Comparison of ENCODE assay signal across 12 mouse cellular contexts in genomic region chr12:84709842-84710439, GRCm38 (mm10). TPM values are rescaled to one million over a fixed set of nuclear protein-coding genes. Genes with fewer than 3 reads are reported as not detected.
DNase-seq lines count a peak whose midpoint lies in the region; ATAC-seq and TF ChIP-seq lines count a peak whose summit lies in the region.
"Had no signal": no experiment of that assay in that cellular context is flagged by ENCODE, and none has a peak within 500 bp of the region (broad histone marks: within the 10 kb centered on the region; RNA-seq: fewer than 3 reads in every experiment).

No protein-coding gene starts in this region.

- no peak overlapping the region for H3K9ac ChIP-seq in kidney, embryonic 14.5 days (ENCODE audit: low read depth, low read length)
- no peak overlapping the region for H3K9ac ChIP-seq in limb, embryonic 14.5 days (ENCODE audit: low read depth, low read length, severe bottlenecking)
- H3K9ac ChIP-seq in hindbrain, embryonic 12.5 days: no peak overlapping the region
- H3K9ac ChIP-seq: embryonic facial prominence, embryonic 15.5 days; heart, embryonic 15.5 days; limb, embryonic 12.5 days; neural tube, embryonic 12.5 days had no signal

- H3K4me3 ChIP-seq in kidney, embryonic 14.5 days (ENCODE audit: low read length): no peak overlapping the region
- H3K4me3 ChIP-seq in limb, embryonic 14.5 days (replicated peaks; ENCODE audit: low read length): no peak overlapping the region
- H3K4me3 ChIP-seq in hindbrain, embryonic 12.5 days: no peak overlapping the region
- no peak overlapping the region for H3K4me3 ChIP-seq in forebrain, embryonic 10.5 days
- H3K4me3 ChIP-seq: embryonic facial prominence, embryonic 15.5 days; heart, embryonic 15.5 days; limb, embryonic 12.5 days; neural tube, embryonic 12.5 days had no signal

- 28% methylated on average over 14 of the region's 14 CpGs for WGBS in kidney, embryonic 14.5 days
- WGBS in limb, embryonic 14.5 days: 21% methylated on average over 14 of the region's 14 CpGs
- WGBS in hindbrain, embryonic 12.5 days: 43% methylated on average over 14 of the region's 14 CpGs
- WGBS in forebrain, embryonic 10.5 days: 30% methylated on average over 14 of the region's 14 CpGs

- no peaks in the 10 kb centered on the region for H3K36me3 ChIP-seq in kidney, embryonic 14.5 days (ENCODE audit: control insufficient read depth, insufficient read depth, low read length)
- no peaks in the 10 kb centered on the region for H3K36me3 ChIP-seq in limb, embryonic 14.5 days (ENCODE audit: control insufficient read depth, insufficient read depth, low read length)
- no peaks in the 10 kb centered on the region for H3K36me3 ChIP-seq in hindbrain, embryonic 12.5 days
- no peaks in the 10 kb centered on the region for H3K36me3 ChIP-seq in forebrain, embryonic 10.5 days (replicated peaks)
- H3K36me3 ChIP-seq: embryonic facial prominence, embryonic 15.5 days; heart, embryonic 15.5 days; limb, embryonic 12.5 days; neural tube, embryonic 12.5 days had no signal

- H3K9me3 ChIP-seq in kidney, embryonic 14.5 days (ENCODE audit: control insufficient read depth, low read length): no peaks in the 10 kb centered on the region
- no peaks in the 10 kb centered on the region for H3K9me3 ChIP-seq in limb, embryonic 14.5 days (ENCODE audit: control insufficient read depth, low read length)
- no peaks in the 10 kb centered on the region for H3K9me3 ChIP-seq in hindbrain, embryonic 12.5 days (replicated peaks)
- no peaks in the 10 kb centered on the region for H3K9me3 ChIP-seq in forebrain, embryonic 10.5 days
- H3K9me3 ChIP-seq: embryonic facial prominence, embryonic 15.5 days; heart, embryonic 15.5 days; limb, embryonic 12.5 days; neural tube, embryonic 12.5 days had no signal

- no peaks in the 10 kb centered on the region for H3K27me3 ChIP-seq in kidney, embryonic 14.5 days (ENCODE audit: control insufficient read depth, insufficient read depth, low read length)
- no peaks in the 10 kb centered on the region for H3K27me3 ChIP-seq in limb, embryonic 14.5 days (ENCODE audit: control insufficient read depth, insufficient read depth, low read length)
- H3K27me3 ChIP-seq in hindbrain, embryonic 12.5 days: no peaks in the 10 kb centered on the region
- no peaks in the 10 kb centered on the region; the same call in 1 of the 2 replicates for H3K27me3 ChIP-seq in forebrain, embryonic 10.5 days (ENCODE audit: poor library complexity, severe bottlenecking)
- H3K27me3 ChIP-seq: embryonic facial prominence, embryonic 15.5 days; heart, embryonic 15.5 days; limb, embryonic 12.5 days; neural tube, embryonic 12.5 days had no signal

- H3K27ac ChIP-seq in kidney, embryonic 14.5 days (ENCODE audit: low read depth, low read length): no peak overlapping the region
- no peak overlapping the region for H3K27ac ChIP-seq in limb, embryonic 14.5 days (replicated peaks; ENCODE audit: low read depth, low read length)
- H3K27ac ChIP-seq in hindbrain, embryonic 12.5 days: no peak overlapping the region
- no peak overlapping the region for H3K27ac ChIP-seq in forebrain, embryonic 10.5 days
- H3K27ac ChIP-seq: embryonic facial prominence, embryonic 15.5 days; heart, embryonic 15.5 days; limb, embryonic 12.5 days; neural tube, embryonic 12.5 days had no signal

- no peak for ATAC-seq in kidney, embryonic 14.5 days (ENCODE audit: low FRiP score, low TSS enrichment)
- ATAC-seq in limb, embryonic 14.5 days (ENCODE audit: low FRiP score, low read depth): no peak
- ATAC-seq in hindbrain, embryonic 12.5 days (ENCODE audit: low FRiP score): no peak

- H3K4me2 ChIP-seq in kidney, embryonic 14.5 days (replicated peaks; ENCODE audit: low read depth, low read length): no peak overlapping the region
- H3K4me2 ChIP-seq in limb, embryonic 14.5 days (replicated peaks; ENCODE audit: low read depth, low read length, severe bottlenecking): no peak overlapping the region
- no peak overlapping the region for H3K4me2 ChIP-seq in hindbrain, embryonic 12.5 days (replicated peaks)
- H3K4me2 ChIP-seq: embryonic facial prominence, embryonic 15.5 days; heart, embryonic 15.5 days; limb, embryonic 12.5 days; neural tube, embryonic 12.5 days had no signal

- H3K4me1 ChIP-seq in kidney, embryonic 14.5 days (ENCODE audit: control insufficient read depth, insufficient read depth, low read length): no peaks in the 10 kb centered on the region
- no peaks in the 10 kb centered on the region for H3K4me1 ChIP-seq in limb, embryonic 14.5 days (ENCODE audit: control insufficient read depth, insufficient read depth, low read length)
- H3K4me1 ChIP-seq in hindbrain, embryonic 12.5 days: 0 out of 2 replicates have a peak, but pooled peaks cover 4% of the 10 kb centered on the region
- peaks cover 17% of the 10 kb centered on the region for H3K4me1 ChIP-seq in forebrain, embryonic 10.5 days
- H3K4me1 ChIP-seq: embryonic facial prominence, embryonic 15.5 days; neural tube, embryonic 12.5 days had no signal

- TF ChIP-seq POLR2A in limb, embryonic 14.5 days (IDR thresholded peaks at IDR 0.05; ENCODE audit: borderline replicate concordance, extremely low read depth, insufficient read depth, insufficient read length): no peak

- DNase-seq in kidney, postnatal 4 days: peak; percentile 65 to 68
- peak; percentile 75 for DNase-seq in adrenal gland, postnatal 14 days
- DNase-seq in limb, embryonic 14.5 days (ENCODE audit: low spot score): peak; percentile 50
- DNase-seq in ovary, postnatal 14 days (ENCODE audit: low spot score): peak; percentile 44
- DNase-seq in forebrain, embryonic 10.5 days (ENCODE audit: extremely low spot score, low spot score): no peak
- DNase-seq in left cerebral cortex, adult 11 months (ENCODE audit: low spot score): no peak

RNA-seq across cellular contexts. Expression of gene Syndig1l, which starts 11.3 kb away (rescaled TPM):
- polyA plus RNA-seq in kidney, embryonic 14.5 days (2014; fragmentation: Nextera tagmentation; extraction: Ambion mirVana): not detected in 2 replicates
- total RNA-seq in adrenal gland, postnatal 14 days (2021): 0.49 TPM in 1 of 2 replicates, not detected in the other
- 0.03 TPM in 1 of 2 replicates, not detected in the other for polyA plus RNA-seq in limb, embryonic 14.5 days (2012; rRNA removed)
- polyA plus RNA-seq in limb, embryonic 14.5 days (2014; fragmentation: Nextera tagmentation; extraction: Ambion mirVana): not detected in 2 replicates
- 1.7 and 2.3 TPM in 2 replicates for polyA plus RNA-seq in hindbrain, embryonic 12.5 days (2016; fragmentation: Nextera tagmentation; extraction: Ambion mirVana)
- polyA plus RNA-seq in forebrain, embryonic 10.5 days (2016; fragmentation: Nextera tagmentation; extraction: Ambion mirVana): 0.10 and 0.15 TPM in 2 replicates
- polyA plus RNA-seq: heart, embryonic 15.5 days; limb, embryonic 12.5 days had no signal

Comparison
In these comparisons a context has a peak if more than half of its experiments do, and no peak if none do; other contexts are left out.
1. DNase-seq: peak in kidney, postnatal 4 days (2 of 2), adrenal gland, postnatal 14 days (single experiment), limb, embryonic 14.5 days (single experiment) and ovary, postnatal 14 days (single experiment); none in forebrain, embryonic 10.5 days (single experiment) and left cerebral cortex, adult 11 months (single experiment).